Mouse (Mus musculus): Measurements from ENCODE around the gene Rab15. TPM values are rescaled to one million over a fixed set of nuclear protein-coding genes. Genes with fewer than 3 reads are reported as not detected.
A peak's percentile ranks its signal among the peaks of the same experiment; 100 is the strongest.

Rab15 gene
- polyA plus RNA-seq, 1 experiment from 2014 or later: 7.7 TPM

- no peak overlapping the region for H3K4me3 ChIP-seq (ENCODE audit: low read length)
- H3K9ac ChIP-seq (ENCODE audit: low read depth, low read length): no peak overlapping the region
- no peak overlapping the region for H3K4me2 ChIP-seq (replicated peaks; ENCODE audit: low read depth, low read length)
- no peaks in the 10 kb centered on the region for H3K9me3 ChIP-seq (ENCODE audit: control insufficient read depth, low read length)
- ATAC-seq (ENCODE audit: low FRiP score, low TSS enrichment): no peak
- no peak overlapping the region for H3K27ac ChIP-seq (ENCODE audit: low read depth, low read length)
- no peaks in the 10 kb centered on the region for H3K27me3 ChIP-seq (ENCODE audit: control insufficient read depth, insufficient read depth, low read length)
- no peaks in the 10 kb centered on the region for H3K4me1 ChIP-seq (ENCODE audit: control insufficient read depth, insufficient read depth, low read length)
- no peaks in the 10 kb centered on the region for H3K36me3 ChIP-seq (ENCODE audit: control insufficient read depth, insufficient read depth, low read length)
These were observed 44.9 kb downstream of the Rab15 start for GRCm38 (mm10) chr12:76777845-76778244.

GRCm38 (mm10) chr12:76776898-76777297 lies 45.8 kb downstream of the Rab15 start:
- H3K36me3 ChIP-seq (ENCODE audit: control insufficient read depth, insufficient read depth, low read length): no peaks in the 10 kb centered on the region
- no peaks in the 10 kb centered on the region for H3K27me3 ChIP-seq (ENCODE audit: control insufficient read depth, insufficient read depth, low read length)
- 89% methylated on average over 5 of the region's 5 CpGs for WGBS
- H3K9me3 ChIP-seq (ENCODE audit: control insufficient read depth, low read length): no peaks in the 10 kb centered on the region
- H3K27ac ChIP-seq (ENCODE audit: low read depth, low read length): no peak overlapping the region
- no peak for ATAC-seq (ENCODE audit: low FRiP score, low TSS enrichment)
- no peak overlapping the region for H3K4me3 ChIP-seq (ENCODE audit: low read length)
- no peak overlapping the region for H3K4me2 ChIP-seq (replicated peaks; ENCODE audit: low read depth, low read length)
- H3K4me1 ChIP-seq (ENCODE audit: control insufficient read depth, insufficient read depth, low read length): no peaks in the 10 kb centered on the region
- H3K9ac ChIP-seq (ENCODE audit: low read depth, low read length): no peak overlapping the region

- Histone ChIP-seq H3K36me3 (ENCODE audit: control insufficient read depth, insufficient read depth, low read length) (no peaks in the 10 kb centered on the region), H3K9ac (ENCODE audit: low read depth, low read length) (no peak overlapping the region), H3K4me2 (replicated peaks; ENCODE audit: low read depth, low read length) (no peak overlapping the region), H3K4me1 (ENCODE audit: control insufficient read depth, insufficient read depth, low read length) (no peaks in the 10 kb centered on the region), H3K27ac (ENCODE audit: low read depth, low read length) (no peak overlapping the region), H3K4me3 (ENCODE audit: low read length) (no peak overlapping the region), H3K27me3 (ENCODE audit: control insufficient read depth, insufficient read depth, low read length) (no peaks in the 10 kb centered on the region), H3K9me3 (ENCODE audit: control insufficient read depth, low read length) (no peaks in the 10 kb centered on the region)
- ATAC-seq (ENCODE audit: low FRiP score, low TSS enrichment): no peak
- 72% methylated on average over 4 of the region's 4 CpGs for whole genome bisulfite sequencing
These were observed 47.6 kb downstream of the Rab15 start for GRCm38 (mm10) chr12:76775132-76775531.

GRCm38 (mm10) chr12:76774652-76775051 lies 48.1 kb downstream of the Rab15 start:
- Histone ChIP-seq H3K9ac (ENCODE audit: low read depth, low read length) (no peak overlapping the region), H3K9me3 (ENCODE audit: control insufficient read depth, low read length) (no peaks in the 10 kb centered on the region), H3K27me3 (ENCODE audit: control insufficient read depth, insufficient read depth, low read length) (no peaks in the 10 kb centered on the region), H3K4me2 (replicated peaks; ENCODE audit: low read depth, low read length) (no peak overlapping the region), H3K27ac (ENCODE audit: low read depth, low read length) (no peak overlapping the region), H3K4me3 (ENCODE audit: low read length) (no peak overlapping the region), H3K4me1 (ENCODE audit: control insufficient read depth, insufficient read depth, low read length) (no peaks in the 10 kb centered on the region), H3K36me3 (ENCODE audit: control insufficient read depth, insufficient read depth, low read length) (no peaks in the 10 kb centered on the region)
- no peak for ATAC-seq (ENCODE audit: low FRiP score, low TSS enrichment)
- 77% methylated on average over 3 of the region's 3 CpGs for WGBS

GRCm38 (mm10) chr12:76771540-76771939 lies 51.2 kb downstream of the Rab15 start:
- ATAC-seq (ENCODE audit: low FRiP score, low TSS enrichment): no peak
- Histone ChIP-seq H3K36me3 (ENCODE audit: control insufficient read depth, insufficient read depth, low read length) (no peaks in the 10 kb centered on the region), H3K4me1 (ENCODE audit: control insufficient read depth, insufficient read depth, low read length) (no peaks in the 10 kb centered on the region), H3K4me2 (replicated peaks; ENCODE audit: low read depth, low read length) (no peak overlapping the region), H3K27me3 (ENCODE audit: control insufficient read depth, insufficient read depth, low read length) (no peaks in the 10 kb centered on the region), H3K9ac (ENCODE audit: low read depth, low read length) (no peak overlapping the region), H3K9me3 (ENCODE audit: control insufficient read depth, low read length) (no peaks in the 10 kb centered on the region), H3K4me3 (ENCODE audit: low read length) (no peak overlapping the region), H3K27ac (ENCODE audit: low read depth, low read length) (no peak overlapping the region)
- 89% methylated on average over 5 of the region's 5 CpGs for WGBS

- WGBS: 92% methylated on average over 5 of the region's 5 CpGs
- no peak overlapping the region for H3K4me2 ChIP-seq (replicated peaks; ENCODE audit: low read depth, low read length)
- H3K27ac ChIP-seq (ENCODE audit: low read depth, low read length): no peak overlapping the region
- no peak overlapping the region for H3K9ac ChIP-seq (ENCODE audit: low read depth, low read length)
- H3K36me3 ChIP-seq (ENCODE audit: control insufficient read depth, insufficient read depth, low read length): no peaks in the 10 kb centered on the region
- peaks cover 4% of the 10 kb centered on the region; the same call in 1 of the 2 replicates for H3K4me1 ChIP-seq (ENCODE audit: control insufficient read depth, insufficient read depth, low read length)
- ATAC-seq (ENCODE audit: low FRiP score, low TSS enrichment): no peak
- no peaks in the 10 kb centered on the region for H3K27me3 ChIP-seq (ENCODE audit: control insufficient read depth, insufficient read depth, low read length)
- no peaks in the 10 kb centered on the region for H3K9me3 ChIP-seq (ENCODE audit: control insufficient read depth, low read length)
- no peak overlapping the region for H3K4me3 ChIP-seq (ENCODE audit: low read length)
These were observed 51.7 kb downstream of the Rab15 start for GRCm38 (mm10) chr12:76770841-76771500.

GRCm38 (mm10) chr12:76765901-76766630 lies 56.6 kb downstream of the Rab15 start:
- H3K36me3 ChIP-seq (ENCODE audit: control insufficient read depth, insufficient read depth, low read length): no peaks in the 10 kb centered on the region
- peak overlapping the region; percentile 69 for H3K4me3 ChIP-seq (ENCODE audit: low read length)
- peak overlapping the region; percentile 57 for H3K9ac ChIP-seq (ENCODE audit: low read depth, low read length)
- H3K27me3 ChIP-seq (ENCODE audit: control insufficient read depth, insufficient read depth, low read length): no peaks in the 10 kb centered on the region
- no peak overlapping the region for H3K27ac ChIP-seq (ENCODE audit: low read depth, low read length)
- H3K4me1 ChIP-seq (ENCODE audit: control insufficient read depth, insufficient read depth, low read length): peaks cover 5% of the 10 kb centered on the region; the same call in 1 of the 2 replicates
- H3K4me2 ChIP-seq (replicated peaks; ENCODE audit: low read depth, low read length): peak overlapping the region; percentile 64
- no peaks in the 10 kb centered on the region for H3K9me3 ChIP-seq (ENCODE audit: control insufficient read depth, low read length)
- WGBS: 37% methylated on average over 20 of the region's 20 CpGs
- no peak for ATAC-seq (ENCODE audit: low FRiP score, low TSS enrichment)

GRCm38 (mm10) chr12:76765354-76765851 lies 57.3 kb downstream of the Rab15 start, which contains the start of the genes Churc1 and Fntb:
Gene Churc1 (plus strand): TSS chr12:76765538.
Gene Fntb (plus strand): TSS chr12:76765589.
- ATAC-seq (ENCODE audit: low FRiP score, low TSS enrichment): peak; percentile 97
- peak within 1 kb of the TSS; percentile 64 for H3K4me2 ChIP-seq (replicated peaks; ENCODE audit: low read depth, low read length)
- H3K27me3 ChIP-seq (ENCODE audit: control insufficient read depth, insufficient read depth, low read length): no peaks in the 10 kb centered on the region
- H3K36me3 ChIP-seq (ENCODE audit: control insufficient read depth, insufficient read depth, low read length): no peaks in the 10 kb centered on the region
- under 1% methylated on average over 31 of the region's 31 CpGs for WGBS
- peaks cover 5% of the 10 kb centered on the region; the same call in 1 of the 2 replicates for H3K4me1 ChIP-seq (ENCODE audit: control insufficient read depth, insufficient read depth, low read length)
- no peak within 1 kb of the TSS for H3K27ac ChIP-seq (ENCODE audit: low read depth, low read length)
- H3K9me3 ChIP-seq (ENCODE audit: control insufficient read depth, low read length): no peaks in the 10 kb centered on the region
- peak within 1 kb of the TSS; percentile 57 for H3K9ac ChIP-seq (ENCODE audit: low read depth, low read length)
- H3K4me3 ChIP-seq (ENCODE audit: low read length): peak within 1 kb of the TSS; percentile 69
